Mouse (Mus musculus): ENCODE data around the gene Tmem174. TPM values are rescaled to one million over a fixed set of nuclear protein-coding genes. Genes with fewer than 3 reads are reported as not detected.

The Tmem174 gene
- polyA plus RNA-seq, 1 experiment from 2014 or later: not detected

DNA sequence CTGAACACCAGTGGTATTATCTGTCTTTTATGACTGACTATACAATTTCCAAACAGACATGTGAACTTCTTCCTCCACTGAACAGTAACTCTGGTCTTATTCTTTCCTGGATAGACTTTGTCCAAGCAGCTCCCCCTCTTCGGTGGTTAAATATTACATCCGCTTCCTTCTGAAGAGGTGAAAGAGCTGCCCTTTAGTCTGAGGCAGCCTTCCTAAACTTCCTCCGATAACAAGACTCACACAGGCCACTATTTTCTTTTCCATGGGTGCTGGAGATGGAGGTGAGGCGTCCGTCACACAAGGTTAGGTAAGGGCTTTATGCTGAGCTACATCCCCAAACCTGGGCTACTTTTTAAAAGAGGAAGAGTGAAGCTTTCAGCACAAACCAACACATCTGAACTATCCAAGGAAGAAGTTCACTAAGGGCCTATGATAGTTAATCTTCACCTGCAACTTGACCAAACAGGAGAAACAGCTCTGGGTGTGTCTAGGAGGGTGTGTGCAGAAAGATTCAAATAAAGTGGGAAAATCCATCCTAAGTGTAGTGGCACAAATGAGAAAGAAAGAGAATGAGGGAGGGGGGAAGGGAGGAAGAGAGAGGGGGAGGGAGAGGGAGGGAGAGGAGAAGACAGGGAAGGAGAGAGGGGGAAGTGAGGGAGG is 1.4 kb upstream of the Tmem174 start:
- Histone ChIP-seq H3K4me3 (ENCODE audit: low read depth, low read length) (no peak overlapping the region), H3K36me3 (ENCODE audit: control insufficient read depth, insufficient read depth, low read length) (no peaks in the 10 kb centered on the region), H3K4me2 (ENCODE audit: low read length) (no peak overlapping the region), H3K27ac (ENCODE audit: low read depth, low read length) (no peak overlapping the region), H3K27me3 (replicated peaks; ENCODE audit: control insufficient read depth, insufficient read depth, low read length) (no peaks in the 10 kb centered on the region), H3K9me3 (replicated peaks; ENCODE audit: control insufficient read depth, low read length) (no peaks in the 10 kb centered on the region), H3K9ac (ENCODE audit: low read length) (no peak overlapping the region), H3K4me1 (ENCODE audit: control insufficient read depth, insufficient read depth, low read length) (no peaks in the 10 kb centered on the region)
- WGBS: 92% methylated on average over 5 of the region's 5 CpGs
- DNase-seq (ENCODE audit: low spot score) (no peak), ATAC-seq (no peak)

DNA sequence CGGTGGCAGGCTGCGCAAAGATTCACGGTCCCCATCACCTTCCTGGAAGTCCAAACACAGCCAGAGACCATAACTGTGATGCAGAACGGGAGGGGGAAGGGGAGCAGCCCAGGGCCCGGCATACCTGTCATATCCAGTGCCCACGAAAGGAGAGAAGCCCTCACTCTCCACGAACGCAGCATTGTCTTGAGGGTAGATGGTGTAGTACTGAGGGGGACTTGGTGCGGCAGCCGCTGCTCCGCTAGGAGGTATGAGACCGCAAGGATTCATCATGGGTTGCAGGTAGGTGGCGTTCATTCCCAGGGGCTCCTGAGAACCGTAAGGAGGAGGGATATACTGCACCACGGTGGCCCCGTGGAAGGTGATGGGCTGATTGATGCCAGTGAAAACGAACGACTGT is 639 bp downstream of the Tmem174 start:
- Histone ChIP-seq H3K4me2 (ENCODE audit: low read length) (no peak overlapping the region), H3K9ac (ENCODE audit: low read length) (no peak overlapping the region), H3K4me3 (ENCODE audit: low read depth, low read length) (no peak overlapping the region), H3K36me3 (ENCODE audit: control insufficient read depth, insufficient read depth, low read length) (no peaks in the 10 kb centered on the region), H3K27ac (ENCODE audit: low read depth, low read length) (no peak overlapping the region), H3K27me3 (replicated peaks; ENCODE audit: control insufficient read depth, insufficient read depth, low read length) (no peaks in the 10 kb centered on the region), H3K9me3 (replicated peaks; ENCODE audit: control insufficient read depth, low read length) (no peaks in the 10 kb centered on the region), H3K4me1 (ENCODE audit: control insufficient read depth, insufficient read depth, low read length) (no peaks in the 10 kb centered on the region)
- ATAC-seq: no peak
- 64% methylated on average over 18 of the region's 18 CpGs for WGBS
- no peak for DNase-seq (ENCODE audit: low spot score)

DNA sequence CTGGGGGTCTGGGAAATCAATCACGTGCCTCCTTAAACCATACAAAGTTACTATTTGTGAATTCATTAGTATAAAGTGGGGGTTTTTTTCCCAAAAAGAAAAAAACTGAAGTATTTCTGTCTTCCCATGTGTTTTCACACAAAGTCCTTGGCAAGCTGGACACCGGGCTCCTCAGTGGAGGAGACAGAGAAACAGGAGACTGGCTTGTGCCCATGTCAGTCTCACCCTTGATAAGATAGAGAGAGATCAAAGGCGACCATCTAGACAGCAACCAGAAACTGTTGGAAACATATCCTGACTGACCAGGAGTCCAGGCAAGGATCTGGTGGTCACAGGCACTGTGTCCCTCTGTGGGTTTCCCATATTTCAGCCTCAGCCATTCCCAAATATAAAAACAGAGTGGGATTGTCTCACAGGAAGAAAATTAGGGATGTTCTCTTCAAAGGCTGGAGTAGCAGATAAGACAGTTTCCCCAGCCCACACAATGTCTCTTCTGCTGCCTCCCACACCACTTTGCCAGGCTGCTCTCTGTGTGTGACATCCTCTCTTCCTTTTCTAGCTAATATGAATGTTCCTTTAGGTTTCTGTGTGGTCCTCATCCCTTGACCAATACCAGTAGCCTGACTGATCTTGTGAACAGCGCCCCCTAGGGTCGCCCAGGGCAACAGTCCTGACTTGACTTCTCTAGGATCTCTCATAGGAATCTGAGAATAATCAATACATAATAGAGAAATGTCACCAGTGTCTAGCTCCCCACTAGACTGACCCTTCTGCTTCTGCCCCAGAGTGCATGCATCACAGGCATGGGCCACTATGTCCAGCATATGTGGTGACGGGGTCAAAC is 3.3 kb downstream of the Tmem174 start:
- Histone ChIP-seq H3K27me3 (replicated peaks; ENCODE audit: control insufficient read depth, insufficient read depth, low read length) (no peaks in the 10 kb centered on the region), H3K4me2 (ENCODE audit: low read length) (no peak overlapping the region), H3K9ac (ENCODE audit: low read length) (no peak overlapping the region), H3K4me1 (ENCODE audit: control insufficient read depth, insufficient read depth, low read length) (no peaks in the 10 kb centered on the region), H3K9me3 (replicated peaks; ENCODE audit: control insufficient read depth, low read length) (no peaks in the 10 kb centered on the region), H3K36me3 (ENCODE audit: control insufficient read depth, insufficient read depth, low read length) (no peaks in the 10 kb centered on the region), H3K27ac (ENCODE audit: low read depth, low read length) (no peak overlapping the region), H3K4me3 (ENCODE audit: low read depth, low read length) (no peak overlapping the region)
- ATAC-seq (no peak), DNase-seq (ENCODE audit: low spot score) (no peak)
- WGBS: 58% methylated on average over 6 of the region's 6 CpGs

DNA sequence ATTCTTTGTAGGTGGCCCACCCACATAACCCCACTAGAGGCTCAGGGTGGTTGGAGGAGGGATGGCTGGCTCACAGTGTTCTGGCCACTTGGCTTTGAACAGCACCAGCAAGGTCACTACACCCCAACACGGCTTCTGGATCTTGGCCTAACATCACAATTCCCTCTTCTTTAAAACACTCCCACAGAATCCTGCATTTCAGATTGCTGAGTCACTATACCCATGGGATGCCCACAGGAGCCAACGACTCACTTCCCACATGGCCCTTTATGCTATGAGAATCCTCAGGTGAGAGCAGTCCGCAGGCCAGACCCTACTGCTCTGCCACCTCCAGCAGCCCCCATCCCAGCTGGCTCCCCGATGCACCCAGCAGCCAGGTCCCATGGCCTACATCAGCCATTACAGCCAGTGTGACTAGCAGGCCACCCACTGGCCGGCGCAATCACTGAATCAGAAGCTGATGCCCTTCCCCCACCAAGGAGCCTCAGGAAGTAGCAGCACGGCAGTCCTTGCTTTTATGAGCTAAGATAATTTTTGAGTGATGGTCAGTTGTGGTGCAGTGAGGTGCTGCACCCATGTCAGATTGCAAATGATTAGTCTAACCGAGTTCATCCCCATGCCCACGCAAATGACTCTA is 4.8 kb downstream of the Tmem174 start:
- Histone ChIP-seq H3K27ac (ENCODE audit: low read depth, low read length) (no peak overlapping the region), H3K9me3 (replicated peaks; ENCODE audit: control insufficient read depth, low read length) (no peaks in the 10 kb centered on the region), H3K4me3 (ENCODE audit: low read depth, low read length) (no peak overlapping the region), H3K4me2 (ENCODE audit: low read length) (no peak overlapping the region), H3K36me3 (ENCODE audit: control insufficient read depth, insufficient read depth, low read length) (no peaks in the 10 kb centered on the region), H3K9ac (ENCODE audit: low read length) (no peak overlapping the region), H3K4me1 (ENCODE audit: control insufficient read depth, insufficient read depth, low read length) (no peaks in the 10 kb centered on the region), H3K27me3 (replicated peaks; ENCODE audit: control insufficient read depth, insufficient read depth, low read length) (no peaks in the 10 kb centered on the region)
- DNase-seq (ENCODE audit: low spot score) (no peak), ATAC-seq (no peak)
- WGBS: 86% methylated on average over 9 of the region's 9 CpGs

DNA sequence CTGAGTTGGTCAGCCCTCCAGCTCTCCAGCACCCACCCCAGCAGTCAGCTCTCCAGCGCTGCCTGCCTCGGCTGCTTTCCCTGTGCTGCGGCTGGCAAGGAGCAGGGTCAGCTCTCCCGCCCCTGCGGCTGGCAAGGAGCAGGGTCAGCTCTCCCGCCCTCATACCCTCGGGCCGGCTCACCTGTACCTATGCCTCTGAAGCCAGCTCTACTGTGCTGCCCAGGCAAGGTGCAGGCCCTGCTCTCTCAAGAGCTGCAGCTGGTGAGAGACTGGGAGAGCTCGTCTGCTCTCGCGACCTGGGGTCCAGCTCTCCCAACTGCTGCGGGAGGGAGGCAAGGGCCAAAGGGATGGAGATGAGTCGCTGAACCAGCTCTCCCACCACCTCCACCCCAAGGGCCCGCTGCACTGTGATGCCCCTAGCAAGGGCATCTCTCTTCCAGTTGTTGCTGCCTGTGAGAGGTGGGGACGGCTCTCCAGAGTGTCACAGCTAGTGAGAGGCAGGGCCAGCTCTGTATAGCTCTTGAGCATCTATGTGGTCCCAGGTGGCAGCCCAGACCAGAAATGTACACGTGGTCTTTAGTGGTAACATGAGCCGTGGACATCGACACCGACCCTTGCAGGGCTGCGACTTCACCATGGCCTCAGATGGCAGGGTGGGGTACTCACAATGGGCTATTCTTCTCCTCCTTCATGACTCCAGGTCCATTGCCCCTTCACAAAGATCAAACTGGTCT is 5.9 kb downstream of the Tmem174 start:
- no peaks in the 10 kb centered on the region for H3K9me3 ChIP-seq (replicated peaks; ENCODE audit: control insufficient read depth, low read length)
- 54% methylated on average over 20 of the region's 20 CpGs for WGBS
- no peaks in the 10 kb centered on the region for H3K4me1 ChIP-seq (ENCODE audit: control insufficient read depth, insufficient read depth, low read length)
- H3K4me3 ChIP-seq (ENCODE audit: low read depth, low read length): no peak overlapping the region
- DNase-seq (ENCODE audit: low spot score) (no peak), ATAC-seq (no peak)
- H3K9ac ChIP-seq (ENCODE audit: low read length): no peak overlapping the region
- no peaks in the 10 kb centered on the region for H3K27me3 ChIP-seq (replicated peaks; ENCODE audit: control insufficient read depth, insufficient read depth, low read length)
- no peak overlapping the region for H3K27ac ChIP-seq (ENCODE audit: low read depth, low read length)
- no peak overlapping the region for H3K4me2 ChIP-seq (ENCODE audit: low read length)
- H3K36me3 ChIP-seq (ENCODE audit: control insufficient read depth, insufficient read depth, low read length): no peaks in the 10 kb centered on the region

DNA sequence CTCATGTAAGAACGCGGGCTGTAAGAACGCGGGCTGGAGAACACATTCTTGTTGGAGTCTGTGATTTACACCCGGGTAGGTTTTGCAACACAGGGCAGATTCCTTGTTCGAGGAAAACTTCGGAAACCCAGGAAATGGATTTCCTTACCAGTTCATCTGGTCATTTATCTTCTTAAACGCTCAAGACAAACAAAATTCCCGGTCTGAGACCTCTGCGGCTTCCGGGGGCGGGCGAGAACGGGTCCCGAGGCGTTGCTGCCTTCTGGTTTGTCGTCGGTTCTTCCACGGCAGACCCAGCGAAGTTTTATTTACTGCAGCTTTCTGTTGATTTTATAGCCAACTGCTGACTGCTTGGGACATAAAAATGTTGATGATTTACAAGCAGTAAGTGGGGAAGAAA is 10.5 kb downstream of the Tmem174 start:
- no peak for DNase-seq (ENCODE audit: low spot score)
- 96% methylated on average over 20 of the region's 20 CpGs for WGBS
- Histone ChIP-seq H3K4me1 (ENCODE audit: control insufficient read depth, insufficient read depth, low read length) (no peaks in the 10 kb centered on the region), H3K4me2 (ENCODE audit: low read length) (no peak overlapping the region), H3K4me3 (ENCODE audit: low read depth, low read length) (no peak overlapping the region), H3K9ac (ENCODE audit: low read length) (no peak overlapping the region), H3K27me3 (replicated peaks; ENCODE audit: control insufficient read depth, insufficient read depth, low read length) (no peaks in the 10 kb centered on the region), H3K27ac (ENCODE audit: low read depth, low read length) (no peak overlapping the region), H3K9me3 (replicated peaks; ENCODE audit: control insufficient read depth, low read length) (no peaks in the 10 kb centered on the region), H3K36me3 (ENCODE audit: control insufficient read depth, insufficient read depth, low read length) (no peaks in the 10 kb centered on the region)
- ATAC-seq: no peak

DNA sequence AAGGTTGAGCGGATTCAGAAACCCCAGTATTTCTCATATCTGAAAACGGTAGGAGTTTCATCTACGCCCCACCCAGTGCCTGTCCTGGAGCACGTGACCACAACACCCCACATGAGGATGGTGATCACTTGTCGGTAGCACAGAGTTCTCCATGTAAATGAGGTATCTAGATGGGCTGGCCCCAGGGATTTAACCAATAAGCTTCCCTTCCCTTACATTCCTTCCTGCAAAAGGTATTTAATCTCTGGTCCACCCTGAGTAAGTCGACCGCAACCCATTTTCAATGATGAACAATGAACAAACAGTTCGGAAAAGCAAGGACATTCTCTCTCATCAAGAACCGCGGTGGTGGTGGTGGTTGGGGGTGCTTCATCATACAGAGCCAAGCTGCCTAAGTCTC is 12.7 kb downstream of the Tmem174 start:
- ATAC-seq: no peak

DNA sequence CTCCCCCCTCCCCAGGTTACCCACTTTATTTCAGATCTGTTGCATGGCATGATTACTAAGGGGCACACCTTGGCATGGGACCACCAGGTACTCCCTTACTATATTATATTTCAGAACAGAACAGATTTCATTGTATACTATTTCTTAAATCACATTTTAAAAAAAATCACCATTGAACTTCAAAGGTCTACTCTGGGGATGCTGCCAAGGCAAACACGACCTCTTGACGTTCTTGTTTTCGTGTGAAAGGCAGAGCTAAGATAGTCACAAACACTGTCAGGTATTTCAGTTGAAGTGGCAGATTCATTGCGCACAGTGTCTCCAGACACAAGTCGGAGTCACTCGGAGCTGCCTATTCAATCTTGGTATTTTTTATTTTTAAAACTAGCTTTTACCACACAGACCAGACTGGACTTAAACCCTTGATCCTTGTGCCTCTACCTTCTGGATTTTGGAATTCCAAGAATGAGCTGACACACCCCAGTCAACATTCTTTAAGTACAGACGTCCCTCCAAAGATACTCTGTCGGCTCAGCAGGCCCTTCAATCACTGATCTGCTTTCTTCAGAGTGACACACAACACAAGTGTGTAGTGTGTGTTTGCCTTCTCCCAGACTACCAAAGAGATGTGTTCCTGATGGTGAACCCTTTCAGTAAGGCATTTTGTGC is 14.2 kb downstream of the Tmem174 start:
- no peaks in the 10 kb centered on the region for H3K36me3 ChIP-seq (ENCODE audit: control insufficient read depth, insufficient read depth, low read length)
- ATAC-seq (no peak), DNase-seq (ENCODE audit: low spot score) (no peak)

More for the DNA sequence above, 12.7 kb downstream of the Tmem174 start:
- no peak for DNase-seq (ENCODE audit: low spot score)
- no peaks in the 10 kb centered on the region for H3K9me3 ChIP-seq (replicated peaks; ENCODE audit: control insufficient read depth, low read length)
- H3K4me2 ChIP-seq (ENCODE audit: low read length): no peak overlapping the region
- H3K4me3 ChIP-seq (ENCODE audit: low read depth, low read length): no peak overlapping the region
- H3K27ac ChIP-seq (ENCODE audit: low read depth, low read length): no peak overlapping the region
- no peak overlapping the region for H3K9ac ChIP-seq (ENCODE audit: low read length)
- H3K27me3 ChIP-seq (replicated peaks; ENCODE audit: control insufficient read depth, insufficient read depth, low read length): no peaks in the 10 kb centered on the region
- WGBS: 87% methylated on average over 10 of the region's 10 CpGs
- no peaks in the 10 kb centered on the region for H3K4me1 ChIP-seq (ENCODE audit: control insufficient read depth, insufficient read depth, low read length)
- no peaks in the 10 kb centered on the region for H3K36me3 ChIP-seq (ENCODE audit: control insufficient read depth, insufficient read depth, low read length)

More for the DNA sequence above, 14.2 kb downstream of the Tmem174 start:
- Histone ChIP-seq H3K9me3 (replicated peaks; ENCODE audit: control insufficient read depth, low read length) (no peaks in the 10 kb centered on the region), H3K9ac (ENCODE audit: low read length) (no peak overlapping the region), H3K27me3 (replicated peaks; ENCODE audit: control insufficient read depth, insufficient read depth, low read length) (no peaks in the 10 kb centered on the region), H3K4me1 (ENCODE audit: control insufficient read depth, insufficient read depth, low read length) (no peaks in the 10 kb centered on the region), H3K4me3 (ENCODE audit: low read depth, low read length) (no peak overlapping the region), H3K4me2 (ENCODE audit: low read length) (no peak overlapping the region), H3K27ac (ENCODE audit: low read depth, low read length) (no peak overlapping the region)
- WGBS: 78% methylated on average over 8 of the region's 8 CpGs

All from forebrain, embryonic 14.5 days (tissue).